Mouse (Mus musculus) liver, adult 2 months (tissue): ENCODE results near the gene Gins2. TPM values are rescaled to one million over a fixed set of nuclear protein-coding genes. Genes with fewer than 3 reads are reported as not detected.

Experiments
- DNase-seq: peaks from one replicate; pipeline ENCODE4 v3.0.0-alpha.2; 2011; ENCODE audit warnings: low read depth, low spot score; ENCODE audit errors: extremely low read depth
- H3K27ac ChIP-seq: fragments of 200-500 bp; replicated peaks from 2 replicates; pipeline ENCODE4 v1.5.1; 2012; ENCODE audit warnings: low read depth, mild to moderate bottlenecking, control low read depth, inconsistent platforms, low read length; ENCODE audit not compliant: insufficient read depth
- H3K27me3 ChIP-seq: fragments of 200-500 bp; 2 replicates; pipeline ENCODE4 v1.6.1; 2012; ENCODE audit warnings: mild to moderate bottlenecking, moderate library complexity, low read length, inconsistent platforms; ENCODE audit not compliant: control insufficient read depth, insufficient read depth
- H3K36me3 ChIP-seq: fragments of 200-500 bp; 2 replicates; pipeline ENCODE4 v1.6.1; 2012; ENCODE audit warnings: low read length, inconsistent platforms; ENCODE audit not compliant: control insufficient read depth, insufficient read depth
- H3K4me1 ChIP-seq: fragments of 200-500 bp; 2 replicates; pipeline ENCODE4 v1.6.1; 2011; ENCODE audit warnings: low read length; ENCODE audit not compliant: control insufficient read depth, insufficient read depth
- H3K4me3 ChIP-seq: fragments of 200-500 bp; 2 replicates; pipeline ENCODE4 v1.5.1; 2011; ENCODE audit warnings: low read depth, mild to moderate bottlenecking, control low read depth, low read length, moderate library complexity; ENCODE audit not compliant: insufficient read depth
- H3K79me2 ChIP-seq: fragments of 200-500 bp; 2 replicates; pipeline ENCODE4 v1.6.1; 2012; ENCODE audit warnings: inconsistent platforms, mild to moderate bottlenecking, low read length, moderate library complexity; ENCODE audit not compliant: control insufficient read depth, insufficient read depth
- H3K9ac ChIP-seq: fragments of 200-500 bp; 2 replicates; pipeline ENCODE4 v1.6.1; 2012; ENCODE audit warnings: low read depth, mild to moderate bottlenecking, control low read depth, inconsistent platforms, low read length
- CTCF ChIP-seq: fragments of 200-500 bp; IDR thresholded peaks from 2 replicates; pipeline ENCODE4 v1.5.1; 2011; ENCODE audit warnings: low read depth, low read length, control low read depth
- POLR2A ChIP-seq: fragments of 200-500 bp; IDR thresholded peaks from 2 replicates; pipeline ENCODE4 v1.6.1; 2011; ENCODE audit warnings: low read length, control low read depth; ENCODE audit not compliant: insufficient read depth; ENCODE audit errors: extremely low read depth
- WGBS: fragments of 180-500 bp; shearing (Covaris S2); methylation state at CpG from one replicate; pipeline ENCODE4 v1.1.7; 2018; 5-methylcytosine and 5-hydroxymethylcytosine counted together
- polyA plus RNA-seq: library from polyadenylated mRNA; depleted of rRNA; stranded (reverse); fragments of >200 nt; gene quantifications from 2 replicates; pipeline ENCODE4 v1.2.3, GENCODE M21; 2012; rRNA removed
- total RNA-seq: library from RNA; depleted of rRNA; stranded (reverse); fragments of >200 nt; gene quantifications from 2 replicates; pipeline ENCODE4 v1.2.3, GENCODE M21; 2014; rRNA removed

Gene Gins2
- total RNA-seq: 0.37 and 2.3 TPM in 2 replicates
- 1.9 TPM in 2 replicates for polyA plus RNA-seq

DNA sequence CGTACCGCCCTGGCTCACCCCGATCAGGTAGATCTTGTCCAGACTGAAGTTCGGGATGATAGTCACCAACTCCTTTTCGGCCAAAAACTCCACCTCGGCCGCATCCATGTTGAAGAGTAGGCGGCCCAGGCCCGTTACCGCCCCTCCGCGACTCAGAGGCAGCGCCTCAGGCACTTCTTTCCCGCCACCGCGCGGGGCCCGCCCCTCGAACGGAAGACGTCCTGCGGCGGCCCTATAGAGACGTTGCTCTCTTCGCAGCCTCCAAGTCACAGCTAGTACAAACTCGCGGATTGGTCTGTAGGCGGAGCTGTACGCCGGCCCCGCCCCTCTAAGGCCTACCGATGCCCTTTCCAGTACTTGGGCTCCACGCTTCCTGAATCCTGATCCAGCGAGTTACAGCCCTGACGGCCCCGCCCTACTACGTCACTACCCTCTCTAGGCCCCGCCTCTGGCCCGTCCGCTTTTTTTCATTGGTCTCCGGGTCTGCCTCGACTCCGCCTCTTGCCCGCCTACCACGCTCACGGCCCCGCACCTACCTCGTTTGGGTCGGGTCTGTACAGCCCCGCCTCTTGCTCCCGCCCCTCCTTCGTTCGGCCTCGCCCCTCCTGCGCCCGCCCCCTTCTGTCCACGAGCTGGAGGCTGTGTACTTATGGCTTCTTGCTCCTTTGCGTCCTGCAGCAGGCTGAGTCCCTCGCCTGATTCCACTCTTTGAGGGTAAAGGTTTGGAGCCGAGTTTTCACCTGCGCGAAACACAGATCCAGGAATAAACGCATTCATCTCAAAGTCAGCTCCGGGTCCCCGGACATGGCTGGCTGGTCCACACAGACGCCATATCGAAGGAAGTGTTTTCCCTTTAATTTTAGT is at the start of gene Gins2:
Gene Gins2 (minus strand): TSS at position 397 of the 864 bp plus-strand sequence.
- no peaks in the 10 kb centered on the region for H3K79me2 ChIP-seq
- H3K27ac ChIP-seq: no peak within 1 kb of the TSS
- TF ChIP-seq CTCF (no peak), POLR2A (0 out of 2 replicates have a peak, but pooled peaks have one; percentile 6)
- H3K9ac ChIP-seq: peak within 1 kb of the TSS; percentile 55
- no peaks in the 10 kb centered on the region for H3K36me3 ChIP-seq
- under 1% methylated on average over 67 of the region's 67 CpGs for WGBS
- H3K4me3 ChIP-seq: peak within 1 kb of the TSS; percentile 60
- peak; percentile 96 for DNase-seq
- no peaks in the 10 kb centered on the region for H3K27me3 ChIP-seq
- 0 out of 2 replicates have a peak, but pooled peaks cover 1% of the 10 kb centered on the region for H3K4me1 ChIP-seq

GRCm38 (mm10) chr8:120634329-120634839 is 45.3 kb upstream of the Gins2 start:
- TF ChIP-seq POLR2A (0 out of 2 replicates have a peak, but pooled peaks have one; percentile 20), CTCF (no peak)
- DNase-seq: peak; percentile 87
- no peaks in the 10 kb centered on the region for H3K27me3 ChIP-seq

GRCm38 (mm10) chr8:120633665-120634271 is 44.7 kb upstream of the Gins2 start:
- no peaks in the 10 kb centered on the region for H3K27me3 ChIP-seq
- 3% methylated on average over 44 of the region's 44 CpGs for WGBS
- no peak for DNase-seq
- peak overlapping the region; percentile 66 for H3K4me3 ChIP-seq
- H3K4me1 ChIP-seq: peaks cover 2% of the 10 kb centered on the region; the same call in 1 of the 2 replicates
- no peak for TF ChIP-seq CTCF
- TF ChIP-seq POLR2A: no peak
- H3K27ac ChIP-seq: peak overlapping the region; percentile 56; the same call in 1 of the 2 replicates
- H3K9ac ChIP-seq: peak overlapping the region; percentile 83
- H3K36me3 ChIP-seq: no peaks in the 10 kb centered on the region
- no peaks in the 10 kb centered on the region for H3K79me2 ChIP-seq

More at GRCm38 (mm10) chr8:120634329-120634839, 45.3 kb upstream of the Gins2 start:
- peak overlapping the region; percentile 66; the same call in 1 of the 2 replicates for H3K4me3 ChIP-seq
- 1% methylated on average over 42 of the region's 42 CpGs for WGBS
- no peaks in the 10 kb centered on the region for H3K79me2 ChIP-seq
- H3K4me1 ChIP-seq: peaks cover 2% of the 10 kb centered on the region; the same call in 1 of the 2 replicates
- H3K27ac ChIP-seq: peak overlapping the region; percentile 84
- peak overlapping the region; percentile 83 for H3K9ac ChIP-seq
- no peaks in the 10 kb centered on the region for H3K36me3 ChIP-seq

DNA sequence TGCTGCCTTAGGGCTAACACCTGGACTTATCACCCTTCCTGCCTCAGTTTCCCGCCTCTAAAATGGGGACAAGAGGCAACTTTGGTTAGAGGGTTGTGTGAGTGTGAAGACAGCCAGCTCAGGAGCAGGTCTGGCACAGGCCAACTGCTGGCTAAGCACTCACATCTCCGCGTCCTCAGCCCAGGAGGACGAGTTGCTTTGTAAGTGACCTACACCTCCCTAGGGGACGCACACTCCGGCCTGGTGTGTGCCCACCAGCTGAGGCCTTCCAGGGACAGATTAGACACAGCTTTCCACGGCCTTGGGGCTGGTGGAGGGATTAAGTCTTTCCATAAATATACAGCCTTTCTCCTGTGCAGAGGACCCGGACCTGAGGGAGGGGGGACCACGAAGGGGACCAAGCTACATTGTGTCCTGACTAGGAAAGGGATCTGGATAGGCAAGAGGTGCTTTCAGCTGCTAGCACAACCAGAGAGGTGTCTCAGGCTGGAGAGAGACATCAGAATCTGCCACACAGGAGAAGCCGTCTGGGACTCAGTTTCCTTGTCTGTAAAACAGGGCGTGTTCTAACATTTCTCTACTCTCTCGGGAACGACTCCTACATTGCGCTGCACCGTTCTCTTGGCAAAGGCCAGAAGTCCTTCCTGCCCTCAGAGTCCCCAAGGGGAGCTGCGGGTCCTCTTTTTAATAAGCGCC is 44.0 kb upstream of the Gins2 start:
- Histone ChIP-seq H3K27ac (no peak overlapping the region), H3K4me1 (peaks cover 2% of the 10 kb centered on the region; the same call in 1 of the 2 replicates), H3K36me3 (no peaks in the 10 kb centered on the region), H3K27me3 (no peaks in the 10 kb centered on the region), H3K9ac (peak overlapping the region; percentile 83; the same call in 1 of the 2 replicates), H3K79me2 (no peaks in the 10 kb centered on the region), H3K4me3 (peak overlapping the region; percentile 66; the same call in 1 of the 2 replicates)
- WGBS: 67% methylated on average over 17 of the region's 17 CpGs
- DNase-seq: no peak
- no peak for TF ChIP-seq POLR2A
- no peak for TF ChIP-seq CTCF
